Mouse (Mus musculus) embryonic fibroblast, embryonic 13.5 days (primary cell): ENCODE data around the gene Gdf7.

Source experiments
- CTCF ChIP-seq: IDR thresholded peaks from 2 replicates; pipeline ENCODE4 v1.5.1; 2011; ENCODE audit warnings: mild to moderate bottlenecking, control low read depth, low read length, moderate library complexity, borderline replicate concordance; ENCODE audit not compliant: insufficient read depth
- POLR2A ChIP-seq: IDR thresholded peaks from 2 replicates; pipeline ENCODE4 v1.6.1; 2011; ENCODE audit warnings: low read depth, mild to moderate bottlenecking, control low read depth, low read length, moderate library complexity

DNA sequence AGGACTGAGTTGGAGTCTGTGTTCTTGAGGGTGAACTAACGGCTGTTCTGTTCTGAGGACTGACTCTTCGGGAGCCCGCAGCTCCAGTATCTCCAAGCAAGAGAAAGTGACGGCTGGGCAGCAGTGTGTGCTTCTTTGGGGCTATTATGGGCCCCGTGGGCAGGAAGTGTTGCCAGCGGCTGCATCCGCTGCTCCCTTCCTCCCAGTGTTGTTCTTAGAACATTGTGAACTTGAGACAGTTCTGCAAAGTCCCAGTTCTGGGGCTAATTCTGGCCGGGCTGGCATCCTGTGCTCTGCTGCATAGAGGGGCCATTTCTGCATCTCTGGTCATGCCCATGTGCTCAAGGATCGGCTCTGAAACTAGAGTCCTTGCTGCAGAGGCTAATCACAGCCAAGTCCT is 43.1 kb upstream of the Gdf7 start:
- TF ChIP-seq CTCF: no peak
- no peak for TF ChIP-seq POLR2A
